Mouse (Mus musculus) kidney, postnatal 0 days (tissue): ENCODE measurements at regions not wholly inside any gene's neighbourhood (a gene's known extent, or its start where the extent isn't known, plus 50 kb on each side); places are given as distances from the start of the nearest gene placed in this dataset.
A peak's percentile ranks its signal among the peaks of the same experiment; 100 is the strongest.
"Not testable (repeated sequence)": the region's sequence is repeated elsewhere in the genome, so short reads cannot be mapped to it uniquely, and the experiment has no call there.

ENCODE experiments used
- ATAC-seq: fragments of 200-750 bp; cut with Nextera tagmentation; replicated peaks from 2 replicates; pipeline ENCODE4 v1.8.0; 2017; ENCODE audit warnings: low read depth, moderate number of reproducible peaks, moderate TSS enrichment, moderate library complexity; ENCODE audit not compliant: low FRiP score
- DNase-seq: peaks from one replicate; pipeline ENCODE4 v3.0.0-alpha.2; 2016; ENCODE audit warnings: low spot score
- H3K27ac ChIP-seq: fragments of 300-500 bp; sonication (generic); 2 replicates; pipeline ENCODE4 v1.5.1; 2014; ENCODE audit warnings: mild to moderate bottlenecking
- H3K27me3 ChIP-seq: fragments of 300-500 bp; sonication (generic); 2 replicates; pipeline ENCODE4 v1.6.1; 2014; ENCODE audit warnings: low read length, mixed read lengths; ENCODE audit not compliant: insufficient read depth
- H3K36me3 ChIP-seq: fragments of 300-500 bp; sonication (generic); 2 replicates; pipeline ENCODE4 v1.6.1; 2014; ENCODE audit warnings: low read length, mixed read lengths; ENCODE audit not compliant: insufficient read depth
- H3K4me1 ChIP-seq: fragments of 300-500 bp; sonication (generic); replicated peaks from 2 replicates; pipeline ENCODE4 v1.6.1; 2014; ENCODE audit warnings: antibody characterized with exemption, low read length, mixed read lengths; ENCODE audit not compliant: insufficient read depth
- H3K4me2 ChIP-seq: fragments of 300-500 bp; sonication (generic); 2 replicates; pipeline ENCODE4 v1.6.1; 2014; ENCODE audit warnings: mild to moderate bottlenecking, low read length, moderate library complexity, mixed read lengths
- H3K4me3 ChIP-seq: fragments of 300-500 bp; sonication (generic); replicated peaks from 2 replicates; pipeline ENCODE4 v1.5.1; 2014; ENCODE audit warnings: low read depth, low read length
- H3K9ac ChIP-seq: fragments of 300-500 bp; sonication (generic); 2 replicates; pipeline ENCODE4 v1.6.1; 2014; ENCODE audit warnings: low read depth, low read length
- H3K9me3 ChIP-seq: fragments of 300-500 bp; sonication (generic); replicated peaks from 2 replicates; pipeline ENCODE4 v1.6.1; 2016; ENCODE audit warnings: low read length, inconsistent platforms, mixed read lengths
- CTCF ChIP-seq: IDR thresholded peaks from 2 replicates; pipeline ENCODE4 v1.5.1; 2016; ENCODE audit warnings: antibody characterized with exemption, low read depth, mild to moderate bottlenecking, moderate library complexity
- WGBS: fragments of 180-500 bp; shearing (Covaris S2); extraction: QIAGEN DNeasy Blood & Tissue Kit; methylation state at CpG from one replicate; pipeline ENCODE4 v1.1.7; 2014; 5-methylcytosine and 5-hydroxymethylcytosine counted together

DNA sequence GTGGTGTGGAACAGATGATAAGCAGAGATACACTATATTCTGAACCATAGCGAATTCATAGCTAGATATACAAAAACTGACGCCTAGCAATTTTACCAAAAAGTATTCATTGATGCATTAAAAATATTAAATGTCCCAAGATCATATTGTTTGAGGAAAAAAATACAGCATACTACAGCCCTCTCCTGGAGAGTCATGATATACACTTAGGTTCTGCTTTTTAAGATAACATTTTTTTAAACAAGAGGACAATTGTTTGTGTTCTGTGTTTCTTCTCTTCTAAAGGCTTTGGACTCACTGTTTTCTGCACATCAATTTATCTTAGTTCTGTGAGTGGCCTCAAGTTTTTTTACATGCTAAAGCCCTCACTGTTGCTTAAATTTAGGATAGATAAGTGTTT lies 102.2 kb downstream of the Ptgs2 start:
- H3K27me3 ChIP-seq: no peaks in the 10 kb centered on the region
- no peaks in the 10 kb centered on the region for H3K36me3 ChIP-seq
- TF ChIP-seq CTCF: peak; percentile 59
- no peak overlapping the region for H3K4me3 ChIP-seq
- DNase-seq: peak; percentile 42
- no peaks in the 10 kb centered on the region for H3K4me1 ChIP-seq
- no peaks in the 10 kb centered on the region for H3K9me3 ChIP-seq
- no peak overlapping the region for H3K27ac ChIP-seq
- no peak for ATAC-seq
- H3K9ac ChIP-seq: no peak overlapping the region
- WGBS: 69% methylated on average over 2 of the region's 2 CpGs
- no peak overlapping the region for H3K4me2 ChIP-seq

DNA sequence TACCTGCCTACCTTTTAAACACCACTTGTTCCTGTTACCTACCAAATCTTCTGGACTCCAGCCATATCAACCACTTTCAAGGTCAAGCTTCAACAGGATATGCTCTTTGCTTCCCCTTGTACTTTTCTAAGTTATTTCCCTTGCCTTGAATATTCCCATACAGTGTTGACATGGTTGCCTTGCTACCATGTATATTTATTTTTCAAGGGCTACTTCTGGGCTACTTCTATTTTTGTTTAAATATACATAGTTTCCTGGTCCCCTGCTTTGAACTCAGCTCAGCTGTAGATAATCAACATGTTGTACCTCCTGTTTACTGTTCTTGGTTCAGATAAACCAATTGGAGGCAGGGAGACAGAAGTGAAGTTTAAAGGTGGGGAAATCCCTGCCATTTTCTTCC lies 106.8 kb upstream of the Pdc start:
- H3K27me3 ChIP-seq: no peaks in the 10 kb centered on the region
- no peak for TF ChIP-seq CTCF
- H3K36me3 ChIP-seq: no peaks in the 10 kb centered on the region
- no peaks in the 10 kb centered on the region for H3K4me1 ChIP-seq
- H3K4me3 ChIP-seq: no peak overlapping the region
- H3K27ac ChIP-seq: no peak overlapping the region
- ATAC-seq (no peak), DNase-seq (no peak)
- no peak overlapping the region for H3K9ac ChIP-seq
- no peak overlapping the region for H3K4me2 ChIP-seq
- no peaks in the 10 kb centered on the region for H3K9me3 ChIP-seq

DNA sequence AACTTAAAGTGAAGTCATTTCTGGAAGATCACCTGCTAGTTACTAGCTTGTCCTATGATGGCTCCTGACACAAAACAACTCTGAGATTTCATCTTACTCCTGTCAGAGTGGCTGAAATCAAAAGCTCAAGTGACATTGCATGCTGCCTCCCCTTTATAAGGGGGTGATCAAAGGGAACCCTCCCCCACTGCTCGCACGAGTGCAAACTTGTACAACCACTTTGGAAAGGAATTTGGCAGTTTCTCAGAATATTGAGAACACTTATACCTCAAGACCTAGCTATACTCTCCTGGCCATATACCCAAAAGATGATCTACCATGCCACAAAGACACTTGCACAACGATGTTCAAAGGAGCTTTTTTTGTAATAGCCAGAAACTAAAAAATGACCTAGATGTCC lies 102.5 kb upstream of the Pdc start:
- Histone ChIP-seq H3K27ac (no peak overlapping the region), H3K4me1 (no peaks in the 10 kb centered on the region), H3K27me3 (no peaks in the 10 kb centered on the region), H3K9me3 (no peaks in the 10 kb centered on the region), H3K9ac (no peak overlapping the region), H3K36me3 (no peaks in the 10 kb centered on the region), H3K4me2 (no peak overlapping the region), H3K4me3 (no peak overlapping the region)
- no peak for ATAC-seq
- 63% methylated on average over 3 of the region's 3 CpGs for whole genome bisulfite sequencing
- DNase-seq: no peak
- TF ChIP-seq CTCF: no peak

DNA sequence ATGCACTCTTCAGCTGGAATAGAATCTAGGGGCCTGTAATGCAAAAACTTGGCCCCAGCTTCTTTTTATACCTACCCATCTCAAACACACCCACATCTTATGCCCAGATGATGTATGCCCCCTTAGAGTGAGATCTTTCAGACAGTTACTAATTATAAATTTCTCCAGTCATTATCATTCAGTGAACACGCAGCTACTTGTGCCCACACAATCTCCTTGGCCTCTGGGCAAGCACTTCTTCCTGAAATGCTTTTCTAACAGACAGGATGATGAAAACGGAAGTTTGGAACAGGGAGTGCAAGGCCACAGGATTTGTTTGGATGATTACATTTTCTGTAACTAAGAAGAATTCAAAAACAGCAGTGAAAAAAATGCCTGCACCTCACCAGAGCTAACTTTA lies 100.4 kb upstream of the Pdc start:
- no peak overlapping the region for H3K9ac ChIP-seq
- no peaks in the 10 kb centered on the region for H3K36me3 ChIP-seq
- no peaks in the 10 kb centered on the region for H3K27me3 ChIP-seq
- no peaks in the 10 kb centered on the region for H3K4me1 ChIP-seq
- no peak for DNase-seq
- TF ChIP-seq CTCF: no peak
- H3K4me2 ChIP-seq: no peak overlapping the region
- no peaks in the 10 kb centered on the region for H3K9me3 ChIP-seq
- no peak for ATAC-seq
- no peak overlapping the region for H3K27ac ChIP-seq
- no peak overlapping the region for H3K4me3 ChIP-seq
- WGBS: 57% methylated on average over 2 of the region's 2 CpGs

DNA sequence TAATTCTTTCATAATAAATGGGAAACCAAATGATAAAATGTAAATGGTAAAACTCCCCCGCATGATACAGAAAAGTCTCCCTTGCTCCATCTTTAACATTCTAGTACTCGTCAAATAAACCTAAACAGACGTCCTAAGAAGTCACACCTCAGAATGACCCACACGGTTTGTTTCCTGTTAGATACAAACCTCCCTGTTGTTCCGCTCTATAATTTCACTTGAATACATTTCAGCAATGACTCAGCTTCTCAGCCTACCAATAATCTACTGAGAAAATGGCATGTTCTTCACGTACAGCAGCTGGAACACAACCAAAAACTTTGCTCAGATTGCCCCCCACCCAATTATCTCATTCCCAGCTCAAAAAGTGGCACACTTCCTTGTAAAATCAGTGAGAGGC lies 93.7 kb upstream of the Pdc start:
- Histone ChIP-seq H3K27ac (no peak overlapping the region), H3K4me1 (no peaks in the 10 kb centered on the region), H3K27me3 (no peaks in the 10 kb centered on the region), H3K9me3 (no peaks in the 10 kb centered on the region), H3K4me2 (no peak overlapping the region), H3K9ac (no peak overlapping the region), H3K4me3 (no peak overlapping the region), H3K36me3 (no peaks in the 10 kb centered on the region)
- no peak for TF ChIP-seq CTCF
- no peak for DNase-seq
- no peak for ATAC-seq
- WGBS: 55% methylated on average over 6 of the region's 6 CpGs

DNA sequence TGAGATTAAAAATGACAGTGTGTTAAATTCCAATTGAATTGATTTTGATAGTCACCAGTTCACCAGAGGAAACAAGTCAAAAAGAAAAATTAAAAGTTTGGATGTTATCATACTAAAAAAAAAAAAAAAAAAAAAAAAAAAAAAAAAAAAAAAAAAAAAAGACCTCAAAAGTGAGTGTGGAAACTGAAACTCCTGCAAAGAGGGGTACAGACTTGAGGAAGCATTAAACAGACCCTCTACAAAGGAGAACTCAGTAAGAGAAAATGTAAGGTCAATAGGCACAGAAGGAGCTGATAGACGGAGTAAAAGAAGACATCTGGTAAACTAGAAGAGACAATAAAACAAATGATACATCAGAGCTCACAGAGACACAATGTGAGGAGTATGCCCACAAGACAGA lies 79.7 kb upstream of the Pdc start:
- H3K27ac ChIP-seq, H3K36me3 ChIP-seq, H3K4me2 ChIP-seq, H3K9me3 ChIP-seq, DNase-seq, H3K4me3 ChIP-seq, ATAC-seq, H3K9ac ChIP-seq, H3K27me3 ChIP-seq, H3K4me1 ChIP-seq: not testable (repeated sequence)
- 85% methylated on average over 1 of the region's 1 CpGs for WGBS

DNA sequence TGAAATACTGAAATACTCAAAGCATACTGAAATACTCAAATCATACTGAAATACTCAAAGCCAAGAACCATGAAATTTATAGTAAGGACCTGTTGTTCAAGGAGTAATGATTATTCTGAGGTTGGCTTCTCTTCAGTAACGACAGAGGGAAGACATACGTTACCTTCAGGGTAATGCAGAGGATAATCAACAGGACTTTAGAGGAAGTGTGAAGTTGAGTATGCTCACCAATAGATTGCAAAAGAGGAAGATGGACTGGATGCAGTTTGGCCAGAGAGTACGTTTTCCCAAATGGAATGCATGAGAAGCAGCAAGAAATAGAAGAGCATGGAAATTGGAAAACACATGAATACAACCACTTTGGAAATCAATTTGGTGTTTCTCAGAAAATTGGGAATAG lies 79.1 kb upstream of the Pdc start:
- WGBS: 90% methylated on average over 3 of the region's 3 CpGs
- H3K9ac ChIP-seq: no peak overlapping the region

More for the DNA sequence above, 79.1 kb upstream of the Pdc start:
- no peaks in the 10 kb centered on the region for H3K9me3 ChIP-seq
- no peaks in the 10 kb centered on the region for H3K27me3 ChIP-seq
- no peaks in the 10 kb centered on the region for H3K4me1 ChIP-seq
- H3K4me2 ChIP-seq: no peak overlapping the region
- no peak overlapping the region for H3K27ac ChIP-seq
- ATAC-seq (no peak), DNase-seq (no peak)
- H3K36me3 ChIP-seq: no peaks in the 10 kb centered on the region
- H3K4me3 ChIP-seq: no peak overlapping the region
- no peak for TF ChIP-seq CTCF
